Mouse (Mus musculus) heart, postnatal 14 days (tissue): ENCODE measurements around the gene Naa50. TPM values are rescaled to one million over a fixed set of nuclear protein-coding genes. Genes with fewer than 3 reads are reported as not detected.

Source experiments
- DNase-seq, 2 experiments: peaks; one replicate each; pipeline ENCODE4 v3.0.0; 2021 to 2022
- intact Hi-C: fragments of 180-260 bp; cut with DNase I; formaldehyde crosslinking; loops from one replicate; pipeline ENCODE4 v1.15.1; 2025
- total RNA-seq, 2 experiments: library from RNA; stranded (reverse); gene quantifications; 2 replicates each; pipeline ENCODE4 v1.2.3; 2021

Naa50 gene
- total RNA-seq, 2 experiments from 2014 or later: 52.5 to 56.0 TPM

GRCm38 (mm10) chr16:44187172-44187571, 47.5 kb downstream of the Naa50 start:
- DNase-seq: no peak
- intact Hi-C loops: no loop called here

GRCm38 (mm10) chr16:44188766-44189165, 49.1 kb downstream of the Naa50 start:
- no peak for DNase-seq
- intact Hi-C loops: no loop called here

GRCm38 (mm10) chr16:44190032-44190431, 50.4 kb downstream of the Naa50 start:
- intact Hi-C loops: no loop called here
- no peak for DNase-seq

- no peak for DNase-seq
Measured at GRCm38 (mm10) chr16:44190968-44191367, 51.3 kb downstream of the Naa50 start.

GRCm38 (mm10) chr16:44199066-44199703, 59.6 kb downstream of the Naa50 start:
- intact Hi-C loops: no loop called here
- no peak for DNase-seq

More at GRCm38 (mm10) chr16:44190968-44191367, 51.3 kb downstream of the Naa50 start:
- intact Hi-C loops: no loop called here

- intact Hi-C loops: no loop called here
Measured at GRCm38 (mm10) chr16:44200146-44200545, 60.5 kb downstream of the Naa50 start.

GRCm38 (mm10) chr16:44204331-44204730, 64.7 kb downstream of the Naa50 start:
- no peak for DNase-seq
- intact Hi-C loops: no loop called here

More at GRCm38 (mm10) chr16:44200146-44200545, 60.5 kb downstream of the Naa50 start:
- no peak for DNase-seq

- DNase-seq: no peak
- intact Hi-C loops: no loop called here
Measured at GRCm38 (mm10) chr16:44205973-44206372, 66.3 kb downstream of the Naa50 start.

- intact Hi-C loops: no loop called here
- DNase-seq: no peak
Measured at GRCm38 (mm10) chr16:44210156-44211053, 70.8 kb downstream of the Naa50 start.

GRCm38 (mm10) chr16:44211054-44211414, 71.4 kb downstream of the Naa50 start:
- intact Hi-C loops: no loop called here
- DNase-seq: no peak

GRCm38 (mm10) chr16:44212703-44213102, 73.1 kb downstream of the Naa50 start:
- DNase-seq: no peak
- intact Hi-C loops: no loop called here

Other genes starting within 250 kb of the Naa50 start
- 10 to 100 TPM; 14.7 to 16.2 TPM for gene Qtrt2, start 213.0 kb upstream of the Naa50 start, total RNA-seq
- gene Zdhhc23, start 160.0 kb upstream of the Naa50 start, total RNA-seq: under 1 TPM; 0.49 to 0.57 TPM
- gene Gramd1c, start 76.5 kb upstream of the Naa50 start, total RNA-seq: under 1 TPM; 0.54 to 0.69 TPM
- gene Atp6v1a, start 125 bp upstream of the Naa50 start, total RNA-seq: 10 to 100 TPM; 37.8 to 39.6 TPM
- gene Usf3, start 33.4 kb downstream of the Naa50 start, total RNA-seq: 10 to 100 TPM; 21.0 to 22.3 TPM
- gene Sidt1, start 193.4 kb downstream of the Naa50 start, total RNA-seq: under 1 TPM; 0.49 to 0.74 TPM
- 10 to 100 TPM in 1 of 2 experiments, 1 to 10 TPM in 1; 8.8 to 10.0 TPM for gene Spice1, start 207.3 kb downstream of the Naa50 start, total RNA-seq